Mouse (Mus musculus) limb, embryonic 11.5 days (tissue): ENCODE data around the gene Sash1. TPM values are rescaled to one million over a fixed set of nuclear protein-coding genes. Genes with fewer than 3 reads are reported as not detected.

ENCODE experiments used
- ATAC-seq: fragments of 200-750 bp; cut with Nextera tagmentation; 2 replicates; pipeline ENCODE4 v1.8.0; 2017; ENCODE audit warnings: low read depth; ENCODE audit not compliant: insufficient number of reproducible peaks, low FRiP score, low TSS enrichment
- DNase-seq: peaks from one replicate; pipeline ENCODE4 v3.0.0-alpha.2; 2015; ENCODE audit warnings: low spot score
- H3K27ac ChIP-seq: fragments of 300-500 bp; sonication (generic); replicated peaks from 2 replicates; pipeline ENCODE4 v1.5.1; 2014; ENCODE audit warnings: low read depth, mild to moderate bottlenecking, low read length
- H3K27me3 ChIP-seq: fragments of 300-500 bp; sonication (generic); 2 replicates; pipeline ENCODE4 v1.6.1; 2014; ENCODE audit warnings: mild to moderate bottlenecking, low read length, mixed read lengths; ENCODE audit not compliant: control insufficient read depth, insufficient read depth
- H3K36me3 ChIP-seq: fragments of 300-500 bp; sonication (generic); 2 replicates; pipeline ENCODE4 v1.6.1; 2014; ENCODE audit warnings: mild to moderate bottlenecking, low read length, moderate library complexity, mixed read lengths; ENCODE audit not compliant: control insufficient read depth, insufficient read depth
- H3K4me1 ChIP-seq: fragments of 300-500 bp; sonication (generic); 2 replicates; pipeline ENCODE4 v1.6.1; 2014; ENCODE audit warnings: low read length, mixed read lengths; ENCODE audit not compliant: control insufficient read depth, insufficient read depth
- H3K4me2 ChIP-seq: fragments of 300-500 bp; sonication (generic); 2 replicates; pipeline ENCODE4 v1.6.1; 2014; ENCODE audit warnings: low read depth, mild to moderate bottlenecking, moderate library complexity; ENCODE audit not compliant: severe bottlenecking
- H3K4me3 ChIP-seq: fragments of 300-500 bp; sonication (generic); 2 replicates; pipeline ENCODE4 v1.5.1; 2014; ENCODE audit warnings: low read depth, low read length
- H3K9ac ChIP-seq: fragments of 300-500 bp; sonication (generic); 2 replicates; pipeline ENCODE4 v1.6.1; 2014; ENCODE audit warnings: mild to moderate bottlenecking, low read length
- H3K9me3 ChIP-seq: fragments of 300-500 bp; sonication (generic); 2 replicates; pipeline ENCODE4 v1.6.1; 2016; ENCODE audit warnings: low read length; ENCODE audit not compliant: control insufficient read depth
- WGBS: fragments of 180-500 bp; shearing (Covaris S2); extraction: QIAGEN DNeasy Blood & Tissue Kit; methylation state at CpG from one replicate; pipeline ENCODE4 v1.1.7; 2014; 5-methylcytosine and 5-hydroxymethylcytosine counted together
- polyA plus RNA-seq: library from polyadenylated mRNA; unstranded; fragments of >200 nt; fragmentation: Nextera tagmentation; extraction: Ambion mirVana; gene quantifications from 2 replicates; pipeline ENCODE4 v1.2.1, GENCODE M21; 2014

The Sash1 gene
- polyA plus RNA-seq, 1 experiment from 2014 or later = 5.2 TPM

GRCm38 (mm10) chr10:8873631-8874370 is 12.1 kb downstream of the Sash1 start:
- Histone ChIP-seq H3K27me3 (no peaks in the 10 kb centered on the region), H3K27ac (no peak overlapping the region), H3K9me3 (no peaks in the 10 kb centered on the region), H3K4me3 (no peak overlapping the region), H3K4me2 (no peak overlapping the region), H3K36me3 (no peaks in the 10 kb centered on the region), H3K9ac (no peak overlapping the region), H3K4me1 (no peaks in the 10 kb centered on the region; the same call in 1 of the 2 replicates)
- DNase-seq = no peak
- no peak for ATAC-seq
- 80% methylated on average over 7 of the region's 7 CpGs for WGBS

GRCm38 (mm10) chr10:8872788-8873187 is 13.1 kb downstream of the Sash1 start:
- Histone ChIP-seq H3K9ac (no peak overlapping the region), H3K4me2 (no peak overlapping the region), H3K4me1 (no peaks in the 10 kb centered on the region), H3K4me3 (no peak overlapping the region), H3K27ac (no peak overlapping the region), H3K36me3 (no peaks in the 10 kb centered on the region), H3K27me3 (no peaks in the 10 kb centered on the region), H3K9me3 (no peaks in the 10 kb centered on the region)
- 92% methylated on average over 3 of the region's 3 CpGs for WGBS
- no peak for DNase-seq
- ATAC-seq = no peak

GRCm38 (mm10) chr10:8871935-8872334 is 13.9 kb downstream of the Sash1 start:
- Histone ChIP-seq H3K4me3 (no peak overlapping the region), H3K9me3 (no peaks in the 10 kb centered on the region), H3K9ac (no peak overlapping the region), H3K27ac (no peak overlapping the region), H3K4me2 (no peak overlapping the region), H3K36me3 (no peaks in the 10 kb centered on the region), H3K27me3 (no peaks in the 10 kb centered on the region), H3K4me1 (no peaks in the 10 kb centered on the region)
- WGBS = 91% methylated on average over 1 of the region's 1 CpGs
- DNase-seq (no peak), ATAC-seq (no peak)

- DNase-seq = no peak
- Histone ChIP-seq H3K27ac (no peak overlapping the region), H3K36me3 (no peaks in the 10 kb centered on the region), H3K9me3 (no peaks in the 10 kb centered on the region), H3K4me3 (no peak overlapping the region), H3K4me2 (no peak overlapping the region), H3K4me1 (no peaks in the 10 kb centered on the region), H3K9ac (no peak overlapping the region), H3K27me3 (no peaks in the 10 kb centered on the region)
- WGBS = 92% methylated on average over 3 of the region's 3 CpGs
- ATAC-seq = no peak
Measured at GRCm38 (mm10) chr10:8870368-8870767, 15.5 kb downstream of the Sash1 start.

GRCm38 (mm10) chr10:8866062-8866642 is 19.7 kb downstream of the Sash1 start:
- Histone ChIP-seq H3K27me3 (no peaks in the 10 kb centered on the region), H3K36me3 (no peaks in the 10 kb centered on the region), H3K9me3 (no peaks in the 10 kb centered on the region), H3K27ac (no peak overlapping the region), H3K4me3 (no peak overlapping the region), H3K4me1 (peaks cover 7% of the 10 kb centered on the region; the same call in 1 of the 2 replicates), H3K4me2 (no peak overlapping the region), H3K9ac (no peak overlapping the region)
- WGBS = 68% methylated on average over 4 of the region's 4 CpGs
- DNase-seq = no peak
- ATAC-seq = no peak

GRCm38 (mm10) chr10:8860655-8861054 is 25.2 kb downstream of the Sash1 start:
- peaks cover 13% of the 10 kb centered on the region for H3K4me1 ChIP-seq
- no peak for ATAC-seq
- no peak overlapping the region for H3K4me2 ChIP-seq
- no peak for DNase-seq
- no peaks in the 10 kb centered on the region for H3K27me3 ChIP-seq
- H3K27ac ChIP-seq = peak overlapping the region; percentile 10
- 0 out of 2 replicates have a peak overlapping the region, but pooled peaks have one; percentile 7 for H3K9ac ChIP-seq
- no peaks in the 10 kb centered on the region for H3K36me3 ChIP-seq
- 75% methylated on average over 9 of the region's 9 CpGs for WGBS
- H3K9me3 ChIP-seq = no peaks in the 10 kb centered on the region
- no peak overlapping the region for H3K4me3 ChIP-seq

GRCm38 (mm10) chr10:8858718-8859117 is 27.2 kb downstream of the Sash1 start:
- no peak for ATAC-seq
- no peak overlapping the region for H3K4me3 ChIP-seq

GRCm38 (mm10) chr10:8856942-8857341 is 28.9 kb downstream of the Sash1 start:
- 91% methylated on average over 2 of the region's 2 CpGs for WGBS

More at GRCm38 (mm10) chr10:8858718-8859117, 27.2 kb downstream of the Sash1 start:
- no peaks in the 10 kb centered on the region for H3K27me3 ChIP-seq
- peaks cover 24% of the 10 kb centered on the region for H3K4me1 ChIP-seq
- WGBS = 94% methylated on average over 7 of the region's 7 CpGs
- no peak overlapping the region for H3K27ac ChIP-seq
- no peaks in the 10 kb centered on the region for H3K36me3 ChIP-seq
- H3K9ac ChIP-seq = no peak overlapping the region
- no peak overlapping the region for H3K4me2 ChIP-seq
- no peaks in the 10 kb centered on the region for H3K9me3 ChIP-seq
- DNase-seq = no peak

More at GRCm38 (mm10) chr10:8856942-8857341, 28.9 kb downstream of the Sash1 start:
- no peaks in the 10 kb centered on the region for H3K36me3 ChIP-seq
- no peak overlapping the region for H3K27ac ChIP-seq
- no peak overlapping the region for H3K4me2 ChIP-seq
- peaks cover 27% of the 10 kb centered on the region for H3K4me1 ChIP-seq
- no peaks in the 10 kb centered on the region for H3K27me3 ChIP-seq
- DNase-seq = no peak
- H3K9me3 ChIP-seq = no peaks in the 10 kb centered on the region
- no peak overlapping the region for H3K9ac ChIP-seq
- ATAC-seq = no peak
- H3K4me3 ChIP-seq = no peak overlapping the region
